Mouse (Mus musculus) stomach, postnatal 0 days (tissue): ENCODE measurements around the gene Inpp5k. TPM values are rescaled to one million over a fixed set of nuclear protein-coding genes. Genes with fewer than 3 reads are reported as not detected.

Experiments used
- ATAC-seq: fragments of 200-750 bp; cut with Nextera tagmentation; 2 replicates; pipeline ENCODE4 v1.8.0; 2017; ENCODE audit not compliant: low FRiP score, low TSS enrichment
- DNase-seq: peaks from one replicate; pipeline ENCODE4 v3.0.0-alpha.2; 2016; ENCODE audit warnings: low spot score
- H3K27ac ChIP-seq: fragments of 300-500 bp; sonication (generic); replicated peaks from 2 replicates; pipeline ENCODE4 v1.5.1; 2014; ENCODE audit warnings: mild to moderate bottlenecking, control low read depth
- H3K27me3 ChIP-seq: fragments of 300-500 bp; sonication (generic); 2 replicates; pipeline ENCODE4 v1.6.1; 2014; ENCODE audit warnings: low read length; ENCODE audit not compliant: control insufficient read depth, insufficient read depth
- H3K36me3 ChIP-seq: fragments of 300-500 bp; sonication (generic); 2 replicates; pipeline ENCODE4 v1.6.1; 2014; ENCODE audit warnings: low read length, mixed read lengths; ENCODE audit not compliant: control insufficient read depth, insufficient read depth
- H3K4me1 ChIP-seq: fragments of 300-500 bp; sonication (generic); replicated peaks from 2 replicates; pipeline ENCODE4 v1.6.1; 2014; ENCODE audit warnings: antibody characterized with exemption; ENCODE audit not compliant: control insufficient read depth, insufficient read depth
- H3K4me2 ChIP-seq: fragments of 300-500 bp; sonication (generic); replicated peaks from 2 replicates; pipeline ENCODE4 v1.6.1; 2014; ENCODE audit warnings: low read depth, mild to moderate bottlenecking, control low read depth, moderate library complexity
- H3K4me3 ChIP-seq: fragments of 300-500 bp; sonication (generic); 2 replicates; pipeline ENCODE4 v1.5.1; 2014; ENCODE audit warnings: low read depth, low read length, control low read depth
- H3K9ac ChIP-seq: fragments of 300-500 bp; sonication (generic); 2 replicates; pipeline ENCODE4 v1.6.1; 2014; ENCODE audit warnings: mild to moderate bottlenecking, low read length, control low read depth, mixed read lengths
- H3K9me3 ChIP-seq: fragments of 300-500 bp; sonication (generic); 2 replicates; pipeline ENCODE4 v1.6.1; 2016; ENCODE audit warnings: low read length; ENCODE audit not compliant: control insufficient read depth
- CTCF ChIP-seq: IDR thresholded peaks from 2 replicates; pipeline ENCODE4 v1.5.1; 2016; ENCODE audit warnings: antibody characterized with exemption, low read depth, mild to moderate bottlenecking, moderate library complexity
- EP300 ChIP-seq: optimal IDR thresholded peaks from 2 replicates; pipeline ENCODE3; 2016; ENCODE audit warnings: antibody characterized with exemption
- WGBS: fragments of 180-500 bp; shearing (Covaris S2); extraction: QIAGEN DNeasy Blood & Tissue Kit; methylation state at CpG from one replicate; pipeline ENCODE4 v1.1.7; 2014; 5-methylcytosine and 5-hydroxymethylcytosine counted together
- polyA plus RNA-seq: library from polyadenylated mRNA; unstranded; fragments of >200 nt; fragmentation: Nextera tagmentation; extraction: Ambion mirVana; gene quantifications from 2 replicates; pipeline ENCODE4 v1.2.1, GENCODE M21; 2015

Gene Inpp5k
- polyA plus RNA-seq, 1 experiment from 2014 or later = 19.0 TPM

DNA sequence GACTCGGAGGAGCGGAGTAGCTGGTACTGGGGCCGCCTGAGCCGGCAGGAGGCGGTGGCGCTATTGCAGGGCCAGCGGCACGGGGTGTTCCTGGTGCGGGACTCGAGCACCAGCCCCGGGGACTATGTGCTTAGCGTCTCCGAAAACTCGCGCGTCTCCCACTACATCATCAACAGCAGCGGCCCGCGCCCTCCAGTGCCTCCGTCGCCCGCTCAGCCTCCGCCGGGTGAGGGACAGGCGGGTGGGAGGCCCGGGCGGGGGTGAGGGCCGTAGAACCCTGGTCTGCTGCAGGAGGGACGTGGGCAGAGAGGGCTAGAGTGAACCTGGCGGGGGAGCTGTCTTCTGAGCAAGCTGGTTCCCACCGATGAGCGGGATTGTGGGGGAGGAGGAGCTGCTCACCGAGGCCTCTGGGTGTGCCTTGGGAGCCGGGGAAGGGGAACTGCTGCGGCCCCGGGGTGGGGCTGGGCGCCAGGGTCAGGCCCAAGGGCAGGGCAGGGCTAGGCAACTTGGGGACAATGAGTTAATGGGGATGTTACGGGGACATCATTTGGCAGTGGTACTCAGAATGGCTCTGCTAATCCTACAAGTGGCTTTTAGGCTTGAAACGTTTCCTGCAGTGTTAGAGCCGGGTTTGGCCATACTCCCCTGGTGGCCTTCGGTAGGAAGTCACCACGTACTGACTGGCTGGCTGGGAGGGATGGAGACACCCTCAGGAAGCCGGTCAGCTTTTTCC is 48.8 kb downstream of the Inpp5k start:
- H3K4me1 ChIP-seq = no peaks in the 10 kb centered on the region
- ATAC-seq (peak; percentile 62), DNase-seq (peak; percentile 74)
- no peaks in the 10 kb centered on the region for H3K9me3 ChIP-seq
- H3K27ac ChIP-seq = peak overlapping the region; percentile 98
- peak overlapping the region; percentile 96 for H3K9ac ChIP-seq
- TF ChIP-seq CTCF (peak; percentile 62), EP300 (no peak)
- H3K27me3 ChIP-seq = no peaks in the 10 kb centered on the region
- peak overlapping the region; percentile 64 for H3K4me2 ChIP-seq
- WGBS = under 1% methylated on average over 36 of the region's 43 CpGs
- no peaks in the 10 kb centered on the region for H3K36me3 ChIP-seq
- peak overlapping the region; percentile 98 for H3K4me3 ChIP-seq

DNA sequence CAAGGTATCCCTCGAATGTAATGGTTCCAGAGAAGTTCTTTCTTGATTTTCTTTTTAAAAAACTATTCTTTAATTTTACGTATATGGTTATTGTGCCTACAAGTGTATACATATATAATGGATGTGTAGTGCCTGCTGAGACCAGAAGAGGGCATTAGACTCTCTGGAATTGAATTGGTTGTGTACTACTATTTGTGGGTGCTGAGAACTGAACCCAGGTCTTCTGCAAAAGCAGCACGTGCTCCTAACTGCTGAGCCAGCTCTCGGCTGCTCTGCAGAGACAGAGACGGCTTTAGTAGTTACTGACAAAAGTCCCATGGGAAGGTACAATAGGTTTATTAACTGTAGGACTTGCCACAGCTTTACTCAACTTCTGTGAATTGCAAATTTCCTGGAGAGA is 53.7 kb downstream of the Inpp5k start:
- Histone ChIP-seq H3K4me3 (no peak overlapping the region), H3K9ac (no peak overlapping the region), H3K27me3 (no peaks in the 10 kb centered on the region), H3K4me1 (no peaks in the 10 kb centered on the region), H3K4me2 (no peak overlapping the region), H3K9me3 (no peaks in the 10 kb centered on the region), H3K27ac (no peak overlapping the region), H3K36me3 (no peaks in the 10 kb centered on the region)
- ATAC-seq = no peak
- DNase-seq = no peak
- TF ChIP-seq CTCF (peak; percentile 27; the same call in 1 of the 2 replicates), EP300 (no peak)
- 91% methylated on average over 5 of the region's 5 CpGs for WGBS

GRCm38 (mm10) chr11:75684956-75685355 is 54.2 kb downstream of the Inpp5k start:
- no peaks in the 10 kb centered on the region for H3K27me3 ChIP-seq
- no peaks in the 10 kb centered on the region for H3K4me1 ChIP-seq
- no peak overlapping the region for H3K27ac ChIP-seq
- no peak overlapping the region for H3K9ac ChIP-seq
- H3K4me2 ChIP-seq = no peak overlapping the region
- H3K9me3 ChIP-seq = no peaks in the 10 kb centered on the region
- no peak for ATAC-seq
- 64% methylated on average over 2 of the region's 2 CpGs for WGBS
- H3K36me3 ChIP-seq = no peaks in the 10 kb centered on the region
- no peak for DNase-seq
- TF ChIP-seq EP300 (no peak), CTCF (no peak)
- no peak overlapping the region for H3K4me3 ChIP-seq

- Histone ChIP-seq H3K9ac (no peak overlapping the region), H3K27me3 (no peaks in the 10 kb centered on the region), H3K27ac (no peak overlapping the region), H3K4me1 (no peaks in the 10 kb centered on the region), H3K4me2 (no peak overlapping the region), H3K36me3 (peaks cover 2% of the 10 kb centered on the region; the same call in 1 of the 2 replicates), H3K9me3 (no peaks in the 10 kb centered on the region), H3K4me3 (no peak overlapping the region)
- no peak for ATAC-seq
- no peak for TF ChIP-seq EP300
- no peak for TF ChIP-seq CTCF
- 54% methylated on average over 2 of the region's 2 CpGs for WGBS
- DNase-seq = no peak
Measured at GRCm38 (mm10) chr11:75687343-75687993, 56.7 kb downstream of the Inpp5k start.

GRCm38 (mm10) chr11:75688132-75688531 is 57.3 kb downstream of the Inpp5k start:
- Histone ChIP-seq H3K9ac (no peak overlapping the region), H3K27me3 (no peaks in the 10 kb centered on the region), H3K36me3 (peaks cover 5% of the 10 kb centered on the region; the same call in 1 of the 2 replicates), H3K9me3 (no peaks in the 10 kb centered on the region), H3K4me3 (no peak overlapping the region), H3K4me2 (no peak overlapping the region), H3K27ac (no peak overlapping the region), H3K4me1 (no peaks in the 10 kb centered on the region)
- DNase-seq (no peak), ATAC-seq (no peak)
- 85% methylated on average over 2 of the region's 2 CpGs for WGBS
- no peak for TF ChIP-seq CTCF
- TF ChIP-seq EP300 = no peak

- no peak for DNase-seq
- no peak overlapping the region for H3K4me3 ChIP-seq
- H3K9ac ChIP-seq = no peak overlapping the region
- ATAC-seq = no peak
- no peak overlapping the region for H3K4me2 ChIP-seq
- TF ChIP-seq CTCF (no peak), EP300 (no peak)
- WGBS = 74% methylated on average over 1 of the region's 1 CpGs
- H3K9me3 ChIP-seq = no peaks in the 10 kb centered on the region
- no peaks in the 10 kb centered on the region for H3K27me3 ChIP-seq
- no peak overlapping the region for H3K27ac ChIP-seq
- peaks cover 6% of the 10 kb centered on the region; the same call in 1 of the 2 replicates for H3K36me3 ChIP-seq
- no peaks in the 10 kb centered on the region for H3K4me1 ChIP-seq
Measured at GRCm38 (mm10) chr11:75689977-75690376, 59.2 kb downstream of the Inpp5k start.
